Mouse (Mus musculus): ENCODE results near the gene Ggta1. TPM values are rescaled to one million over a fixed set of nuclear protein-coding genes. Genes with fewer than 3 reads are reported as not detected.

Gene Ggta1
- total and polyA plus RNA-seq, 3 experiments: 40.5 to 55.8 (median 46.9) TPM

GRCm38 (mm10) chr2:35480073-35480472 is 17.0 kb upstream of the Ggta1 start:
- DNase-seq (ENCODE audit: extremely low read depth): no peak
- in situ Hi-C loops (cut with MboI; ENCODE audit: low pct_ligation_motif_present, low pct_unique_long_range_greater_than_20kb, low sequenced_read_pairs): no loop called here
- no peaks in the 10 kb centered on the region for H3K79me2 ChIP-seq (replicated peaks; ENCODE audit: control insufficient read depth, extremely low read depth, insufficient read depth, poor library complexity, severe bottlenecking)
- H3K4me3 ChIP-seq (replicated peaks in 1 of 3; ENCODE audit: low read depth in 2 of 3, low read length in 2 of 3, poor library complexity in 1 of 3): no peak overlapping the region
- dilution Hi-C loops (cut with MboI; ENCODE audit: extremely low pct_ligation_motif_present, extremely low pct_unique_long_range_greater_than_20kb, low sequenced_read_pairs): no loop called here
- H3K9ac ChIP-seq (ENCODE audit: insufficient read depth, low read depth): no peak overlapping the region
- TF ChIP-seq NELFE (IDR thresholded peaks at IDR 0.05; ENCODE audit: low read depth, low read length): no peak
- TF ChIP-seq RCOR1 (conservative IDR thresholded peaks at IDR 0.05; ENCODE audit: low read depth, low read length): no peak
- TF ChIP-seq ZNF384 (IDR thresholded peaks at IDR 0.05; ENCODE audit: low read depth, low read length): no peak
- TF ChIP-seq MAZ (IDR thresholded peaks at IDR 0.05; ENCODE audit: low read depth, low read length): no peak
- no peak for TF ChIP-seq TBP (conservative IDR thresholded peaks at IDR 0.05; ENCODE audit: low read depth, low read length)
- no peak for TF ChIP-seq ELF1 (IDR thresholded peaks at IDR 0.05; ENCODE audit: low read depth, low read length)
- no peak for TF ChIP-seq MYC (IDR thresholded peaks at IDR 0.05; ENCODE audit: low read depth, low read length)
- TF ChIP-seq BHLHE40 (IDR thresholded peaks at IDR 0.05; ENCODE audit: low read depth, low read length): no peak
- no peak for TF ChIP-seq USF2 (conservative IDR thresholded peaks at IDR 0.05; ENCODE audit: low read depth, low read length)
- TF ChIP-seq MAFK (IDR thresholded peaks at IDR 0.05; ENCODE audit: insufficient replicate concordance, low read length): no peak
- no peak for TF ChIP-seq USF1 (IDR thresholded peaks at IDR 0.05; ENCODE audit: low read depth, low read length)
- TF ChIP-seq ETS1 (conservative IDR thresholded peaks at IDR 0.05; ENCODE audit: low read depth, low read length): no peak
- no peak for TF ChIP-seq SMC3 (IDR thresholded peaks at IDR 0.05; ENCODE audit: low read depth, low read length)
- TF ChIP-seq GABPA (IDR thresholded peaks at IDR 0.05; ENCODE audit: insufficient replicate concordance, low read depth, low read length): no peak
- no peak for TF ChIP-seq MAX (IDR thresholded peaks at IDR 0.05; ENCODE audit: low read length)
- TF ChIP-seq HCFC1 (IDR thresholded peaks at IDR 0.05; ENCODE audit: low read depth, low read length): no peak
- TF ChIP-seq ZKSCAN1 (IDR thresholded peaks at IDR 0.05; ENCODE audit: borderline replicate concordance, low read depth, low read length): no peak
- no peak for TF ChIP-seq JUND (conservative IDR thresholded peaks at IDR 0.05; ENCODE audit: low read depth, low read length)
- no peak for TF ChIP-seq IRF4 (IDR thresholded peaks at IDR 0.05; ENCODE audit: low read depth, low read length)
- no peak overlapping the region for H3K27ac ChIP-seq (ENCODE audit: insufficient read depth, low read depth)
- no peak overlapping the region for H3K4me2 ChIP-seq (ENCODE audit: insufficient read depth, low read depth, poor library complexity, severe bottlenecking)
- H3K4me1 ChIP-seq (ENCODE audit: control insufficient read depth in 1 of 2, insufficient read depth in 2 of 2): peaks cover 0 to 7% of the 10 kb centered on the region in 2 experiments; a peak in 1 of 4 replicates
- no peaks in the 10 kb centered on the region for H3K27me3 ChIP-seq (replicated peaks)
- H3K36me3 ChIP-seq (replicated peaks in 1 of 2; ENCODE audit: control insufficient read depth in 1 of 2, insufficient read depth in 1 of 2, low read length in 1 of 2): no peaks in the 10 kb centered on the region
- H3K9me3 ChIP-seq (replicated peaks; ENCODE audit: low read length): no peaks in the 10 kb centered on the region

DNA sequence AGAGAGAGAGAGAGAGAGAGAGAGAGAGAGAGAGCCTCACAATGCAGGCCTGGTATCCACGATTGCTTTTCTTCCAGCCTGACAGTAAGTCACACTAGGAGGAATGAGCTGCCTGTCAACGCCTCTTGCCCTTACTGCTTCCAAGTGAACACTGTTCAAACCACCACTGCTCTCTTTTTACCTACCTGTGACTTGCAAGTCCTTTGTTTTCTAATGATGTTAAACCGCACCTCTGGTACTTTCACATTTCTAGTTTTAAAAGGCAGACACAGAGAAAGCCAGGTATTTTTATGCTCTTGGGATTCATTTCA is 15.7 kb upstream of the Ggta1 start:
- Histone ChIP-seq H3K27ac (ENCODE audit: insufficient read depth, low read depth) (no peak overlapping the region), H3K4me3 (replicated peaks in 1 of 3; ENCODE audit: low read depth in 2 of 3, low read length in 2 of 3, poor library complexity in 1 of 3) (no peak overlapping the region), H3K9me3 (replicated peaks; ENCODE audit: low read length) (no peaks in the 10 kb centered on the region), H3K4me2 (ENCODE audit: insufficient read depth, low read depth, poor library complexity, severe bottlenecking) (no peak overlapping the region), H3K36me3 (replicated peaks in 1 of 2; ENCODE audit: control insufficient read depth in 1 of 2, insufficient read depth in 1 of 2, low read length in 1 of 2) (no peaks in the 10 kb centered on the region), H3K79me2 (replicated peaks; ENCODE audit: control insufficient read depth, extremely low read depth, insufficient read depth, poor library complexity, severe bottlenecking) (no peaks in the 10 kb centered on the region), H3K4me1 (ENCODE audit: control insufficient read depth in 1 of 2, insufficient read depth in 2 of 2) (peaks cover 0 to 7% of the 10 kb centered on the region in 2 experiments; a peak in 1 of 4 replicates), H3K9ac (ENCODE audit: insufficient read depth, low read depth) (no peak overlapping the region), H3K27me3 (replicated peaks) (no peaks in the 10 kb centered on the region)
- TF ChIP-seq MEF2A (IDR thresholded peaks at IDR 0.05; ENCODE audit: borderline replicate concordance, low read depth, low read length) (no peak), JUND (conservative IDR thresholded peaks at IDR 0.05; ENCODE audit: low read depth, low read length) (no peak), MAZ (IDR thresholded peaks at IDR 0.05; ENCODE audit: low read depth, low read length) (no peak), NRF1 (IDR thresholded peaks at IDR 0.05; ENCODE audit: low read depth, low read length) (no peak), BHLHE40 (IDR thresholded peaks at IDR 0.05; ENCODE audit: low read depth, low read length) (no peak), E2F4 (IDR thresholded peaks at IDR 0.05; ENCODE audit: insufficient replicate concordance, low read depth, low read length) (no peak), UBTF (IDR thresholded peaks at IDR 0.05; ENCODE audit: low read depth, low read length) (no peak)
- no peak for DNase-seq (ENCODE audit: extremely low read depth)
- dilution Hi-C loops (cut with MboI; ENCODE audit: extremely low pct_ligation_motif_present, extremely low pct_unique_long_range_greater_than_20kb, low sequenced_read_pairs): no loop called here
- in situ Hi-C loops (cut with MboI; ENCODE audit: low pct_ligation_motif_present, low pct_unique_long_range_greater_than_20kb, low sequenced_read_pairs): no loop called here

Measured in CH12.LX (cell line).